Mouse (Mus musculus): Measurements from ENCODE around the gene Hrh1. TPM values are rescaled to one million over a fixed set of nuclear protein-coding genes. Genes with fewer than 3 reads are reported as not detected.

The Hrh1 gene
- polyA plus RNA-seq, 1 experiment from 2014 or later: 0.97 TPM

DNA sequence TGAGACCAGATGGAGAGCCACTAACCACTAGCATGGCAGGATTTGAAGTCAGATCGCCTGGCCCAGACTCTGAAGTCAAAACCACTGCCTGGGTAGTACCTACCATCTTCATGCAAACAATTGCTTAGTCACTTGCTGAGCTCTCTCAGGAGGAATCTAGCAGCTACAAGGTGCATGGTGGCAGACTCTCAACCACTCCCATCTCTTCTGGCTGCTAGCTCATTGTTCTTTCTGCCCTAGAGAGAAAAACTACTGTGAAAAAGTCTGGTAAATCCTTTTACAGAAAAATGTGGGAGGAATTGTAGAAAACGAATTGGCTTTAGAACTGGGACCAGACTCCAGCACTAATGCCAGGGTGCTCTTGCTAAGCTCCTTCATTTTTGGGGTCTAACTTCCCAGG is 7.6 kb upstream of the Hrh1 start:
- 87% methylated on average over 2 of the region's 2 CpGs for WGBS
- Histone ChIP-seq H3K9ac (no peak overlapping the region), H3K4me1 (replicated peaks) (0 out of 2 replicates have a peak, but pooled peaks cover 2% of the 10 kb centered on the region), H3K36me3 (no peaks in the 10 kb centered on the region), H3K4me3 (replicated peaks) (no peak overlapping the region), H3K9me3 (no peaks in the 10 kb centered on the region), H3K27me3 (replicated peaks) (no peaks in the 10 kb centered on the region), H3K27ac (no peak overlapping the region), H3K4me2 (replicated peaks) (no peak overlapping the region)
- ATAC-seq: no peak

DNA sequence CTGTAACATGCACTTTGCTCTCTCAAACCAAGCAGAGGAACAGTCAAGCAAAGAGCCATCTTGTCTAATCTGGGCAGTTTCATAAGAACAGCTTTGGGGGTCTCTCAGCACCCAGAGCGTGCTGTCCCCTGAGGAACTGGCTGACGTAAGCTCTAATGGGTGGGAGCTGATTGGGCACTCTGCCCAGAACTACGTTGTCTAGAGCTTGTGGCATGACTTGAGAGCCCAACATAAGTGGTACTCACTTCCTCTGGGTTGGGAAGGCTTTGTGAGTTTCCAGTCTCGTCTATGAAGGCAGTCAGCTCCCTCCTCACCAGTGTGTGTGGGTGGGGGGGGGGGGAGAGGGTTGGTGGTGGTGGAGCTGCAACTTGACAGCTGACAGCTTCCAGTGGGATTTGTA is 2.8 kb upstream of the Hrh1 start:
- H3K27me3 ChIP-seq (replicated peaks): peaks cover 22% of the 10 kb centered on the region
- no peak for ATAC-seq
- H3K9ac ChIP-seq: no peak overlapping the region
- H3K36me3 ChIP-seq: no peaks in the 10 kb centered on the region
- no peaks in the 10 kb centered on the region for H3K9me3 ChIP-seq
- 59% methylated on average over 4 of the region's 4 CpGs for WGBS
- no peak overlapping the region for H3K4me3 ChIP-seq (replicated peaks)
- no peak overlapping the region for H3K27ac ChIP-seq
- peaks cover 16% of the 10 kb centered on the region; the same call in 1 of the 2 replicates for H3K4me1 ChIP-seq (replicated peaks)
- no peak overlapping the region for H3K4me2 ChIP-seq (replicated peaks)

DNA sequence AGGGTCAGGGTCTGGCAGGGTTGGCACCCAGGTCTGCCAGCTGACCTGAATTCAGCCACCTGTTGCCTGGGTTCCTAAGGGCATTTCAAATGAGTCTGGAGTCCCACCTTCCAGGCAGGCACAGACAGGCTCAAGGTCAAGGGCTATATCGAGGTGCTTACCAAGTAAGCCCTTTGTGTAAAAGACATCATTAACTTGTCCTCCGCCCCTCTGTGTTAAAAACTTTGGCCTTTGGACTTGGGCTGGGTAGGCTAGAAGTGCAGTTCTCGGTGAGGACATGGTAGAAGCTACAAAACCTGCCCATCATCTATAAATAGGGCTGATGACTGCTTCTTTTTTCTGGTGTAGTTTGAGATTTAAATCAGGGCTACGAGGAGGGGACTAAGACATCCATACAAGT is 1.1 kb upstream of the Hrh1 start:
- Histone ChIP-seq H3K4me3 (replicated peaks) (peak overlapping the region; percentile 52), H3K9me3 (no peaks in the 10 kb centered on the region), H3K4me2 (replicated peaks) (peak overlapping the region; percentile 91), H3K4me1 (replicated peaks) (peaks cover 16% of the 10 kb centered on the region; the same call in 1 of the 2 replicates), H3K27ac (peak overlapping the region; percentile 51; the same call in 1 of the 2 replicates), H3K36me3 (no peaks in the 10 kb centered on the region), H3K27me3 (replicated peaks) (peaks cover 23% of the 10 kb centered on the region), H3K9ac (no peak overlapping the region)
- peak; percentile 84 for ATAC-seq
- 39% methylated on average over 4 of the region's 4 CpGs for WGBS

DNA sequence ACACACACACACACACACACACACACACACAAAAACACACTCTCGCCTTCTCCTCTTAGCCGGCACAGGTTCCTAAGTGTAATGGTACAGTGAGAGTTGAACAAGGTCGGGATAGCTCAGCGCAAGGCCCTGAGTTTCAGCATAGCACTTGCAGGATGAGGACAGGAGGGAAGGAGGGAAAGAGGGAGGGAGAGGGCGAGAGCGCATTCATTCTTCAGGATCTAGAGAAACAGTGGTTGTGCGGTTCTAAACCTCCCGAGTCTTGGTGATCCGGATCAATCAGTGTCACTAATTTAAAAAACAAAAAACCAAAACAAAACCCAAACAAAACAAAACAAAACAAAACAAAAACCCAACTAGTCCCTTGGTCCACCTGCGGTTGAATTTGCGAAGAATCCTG is 456 bp upstream of the Hrh1 start:
- Histone ChIP-seq H3K4me1 (replicated peaks) (peaks cover 16% of the 10 kb centered on the region; the same call in 1 of the 2 replicates), H3K36me3 (no peaks in the 10 kb centered on the region), H3K9ac (peak overlapping the region; percentile 50), H3K9me3 (no peaks in the 10 kb centered on the region), H3K4me2 (replicated peaks) (peak overlapping the region; percentile 91), H3K27me3 (replicated peaks) (peaks cover 26% of the 10 kb centered on the region), H3K4me3 (replicated peaks) (peak overlapping the region; percentile 52), H3K27ac (0 out of 2 replicates have a peak overlapping the region, but pooled peaks have one; percentile 30)
- peak; percentile 26 for ATAC-seq
- 8% methylated on average over 11 of the region's 11 CpGs for WGBS

DNA sequence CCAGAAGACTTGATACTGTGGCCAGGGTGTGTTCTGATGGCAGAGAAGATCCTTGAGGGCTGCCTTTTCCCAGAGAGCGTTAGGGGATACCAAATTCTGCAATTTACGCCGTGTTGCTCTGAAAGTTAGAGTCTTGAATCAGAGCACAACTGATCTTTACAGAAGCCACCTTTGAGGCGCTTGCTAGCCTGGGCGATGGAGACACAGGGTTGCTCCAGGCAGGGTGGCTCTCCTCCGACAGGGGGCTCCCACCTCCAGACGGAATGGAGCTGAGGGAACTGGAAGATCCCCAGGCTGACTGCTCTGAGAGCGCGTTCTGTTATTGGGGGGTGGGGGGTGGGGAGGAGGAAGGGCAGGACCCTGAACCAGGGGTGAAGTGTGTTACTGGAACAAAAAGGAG is 890 bp downstream of the Hrh1 start:
- peaks cover 26% of the 10 kb centered on the region for H3K27me3 ChIP-seq (replicated peaks)
- no peaks in the 10 kb centered on the region for H3K9me3 ChIP-seq
- WGBS: 7% methylated on average over 9 of the region's 9 CpGs
- no peak overlapping the region for H3K9ac ChIP-seq
- peaks cover 18% of the 10 kb centered on the region for H3K4me1 ChIP-seq (replicated peaks)
- no peaks in the 10 kb centered on the region for H3K36me3 ChIP-seq
- ATAC-seq: no peak
- peak overlapping the region; percentile 52 for H3K4me3 ChIP-seq (replicated peaks)
- H3K4me2 ChIP-seq (replicated peaks): peak overlapping the region; percentile 91
- no peak overlapping the region for H3K27ac ChIP-seq

DNA sequence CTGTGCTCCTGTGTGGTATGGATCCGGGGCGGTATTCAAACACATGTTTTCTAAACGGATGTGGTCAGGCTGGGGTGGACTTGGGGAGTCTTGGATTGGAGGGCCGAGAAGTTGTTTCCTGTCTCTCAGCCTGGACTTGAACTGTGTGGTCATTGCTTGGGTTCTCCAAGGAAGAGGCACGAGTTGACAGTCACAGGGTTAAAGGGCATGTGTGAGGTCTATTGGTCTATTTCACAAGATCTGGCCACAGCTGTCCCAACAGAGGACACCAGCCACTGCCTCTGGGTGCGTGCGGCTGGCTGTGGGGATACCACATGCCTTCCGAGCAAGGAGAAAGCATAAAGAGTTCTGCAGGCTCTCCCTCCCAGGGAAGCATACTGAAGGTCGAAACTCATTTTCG is 2.7 kb downstream of the Hrh1 start:
- Histone ChIP-seq H3K4me3 (replicated peaks) (no peak overlapping the region), H3K36me3 (no peaks in the 10 kb centered on the region), H3K9ac (no peak overlapping the region), H3K9me3 (no peaks in the 10 kb centered on the region), H3K4me1 (replicated peaks) (peaks cover 25% of the 10 kb centered on the region), H3K4me2 (replicated peaks) (no peak overlapping the region), H3K27me3 (replicated peaks) (peaks cover 26% of the 10 kb centered on the region), H3K27ac (no peak overlapping the region)
- no peak for ATAC-seq
- WGBS: 78% methylated on average over 10 of the region's 10 CpGs

DNA sequence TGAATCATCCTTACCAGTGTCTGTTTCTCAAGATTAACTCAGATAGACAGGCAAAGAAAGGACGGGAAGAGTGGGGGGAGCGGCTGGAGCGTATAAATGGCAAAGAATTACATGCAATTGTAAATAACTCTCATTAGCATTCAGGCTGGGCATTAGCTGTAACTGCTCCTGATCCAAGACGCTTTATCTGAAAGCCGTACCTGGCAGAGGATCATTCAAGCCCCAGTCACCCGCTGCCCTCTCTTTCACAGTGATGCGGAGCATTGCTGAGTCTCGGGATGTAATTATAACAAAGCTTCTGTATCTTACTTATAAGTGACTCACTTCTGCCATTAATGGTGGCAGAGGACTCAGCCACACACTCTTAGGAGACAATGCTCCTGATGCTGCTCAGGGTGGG is 3.1 kb downstream of the Hrh1 start:
- WGBS: 91% methylated on average over 8 of the region's 8 CpGs
- Histone ChIP-seq H3K4me1 (replicated peaks) (peaks cover 25% of the 10 kb centered on the region), H3K36me3 (no peaks in the 10 kb centered on the region), H3K4me2 (replicated peaks) (no peak overlapping the region), H3K27me3 (replicated peaks) (peaks cover 26% of the 10 kb centered on the region), H3K9ac (no peak overlapping the region), H3K4me3 (replicated peaks) (no peak overlapping the region), H3K27ac (no peak overlapping the region), H3K9me3 (no peaks in the 10 kb centered on the region)
- no peak for ATAC-seq

DNA sequence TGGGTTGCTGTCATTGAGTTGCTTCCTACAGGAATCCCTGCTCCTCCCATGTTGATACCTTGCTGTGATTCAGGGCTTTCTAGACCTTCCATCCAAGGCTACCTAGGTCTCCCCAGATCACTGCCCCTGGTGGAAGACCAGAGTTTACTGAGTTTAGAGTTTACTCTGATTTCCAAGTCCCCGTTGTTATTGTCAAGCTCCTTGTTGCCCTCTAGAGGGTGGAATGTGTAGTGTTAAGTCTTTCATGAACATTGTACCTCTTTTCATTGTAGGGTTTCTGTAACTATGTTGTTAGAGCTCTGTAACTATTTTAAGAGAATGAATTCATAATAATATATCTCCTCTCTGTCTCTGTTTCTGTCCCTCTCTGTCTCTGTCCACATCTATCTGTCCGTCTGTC is 4.4 kb downstream of the Hrh1 start:
- Histone ChIP-seq H3K4me1 (replicated peaks) (peaks cover 21% of the 10 kb centered on the region), H3K9ac (no peak overlapping the region), H3K27ac (no peak overlapping the region), H3K4me3 (replicated peaks) (no peak overlapping the region), H3K9me3 (no peaks in the 10 kb centered on the region), H3K4me2 (replicated peaks) (no peak overlapping the region), H3K27me3 (replicated peaks) (peaks cover 26% of the 10 kb centered on the region), H3K36me3 (no peaks in the 10 kb centered on the region)
- WGBS: 87% methylated on average over 2 of the region's 2 CpGs
- ATAC-seq: no peak

DNA sequence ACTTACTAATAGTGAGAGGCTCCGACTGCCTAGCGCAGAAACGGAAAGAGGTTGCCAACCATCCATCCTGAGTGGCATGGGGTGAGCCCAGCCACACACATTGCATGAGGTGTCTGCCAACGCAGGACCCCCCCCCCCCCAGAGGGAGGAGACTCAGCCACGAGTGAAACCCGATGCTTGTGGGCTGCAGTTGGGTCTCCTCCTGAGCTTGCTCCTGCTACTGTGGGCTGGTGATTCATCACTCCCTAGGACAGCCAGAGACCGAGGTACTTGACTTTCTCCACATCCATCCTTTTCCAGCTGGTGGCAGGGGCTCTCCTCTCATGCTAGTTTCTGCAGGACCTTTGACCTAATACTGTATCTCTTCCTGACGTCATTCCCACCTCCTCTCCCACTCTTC is 5.9 kb downstream of the Hrh1 start:
- Histone ChIP-seq H3K9me3 (no peaks in the 10 kb centered on the region), H3K9ac (no peak overlapping the region), H3K36me3 (no peaks in the 10 kb centered on the region), H3K27me3 (replicated peaks) (peaks cover 18% of the 10 kb centered on the region), H3K4me2 (replicated peaks) (no peak overlapping the region), H3K27ac (no peak overlapping the region), H3K4me1 (replicated peaks) (peaks cover 10% of the 10 kb centered on the region), H3K4me3 (replicated peaks) (no peak overlapping the region)
- ATAC-seq: peak; percentile 21
- 21% methylated on average over 8 of the region's 8 CpGs for WGBS

DNA sequence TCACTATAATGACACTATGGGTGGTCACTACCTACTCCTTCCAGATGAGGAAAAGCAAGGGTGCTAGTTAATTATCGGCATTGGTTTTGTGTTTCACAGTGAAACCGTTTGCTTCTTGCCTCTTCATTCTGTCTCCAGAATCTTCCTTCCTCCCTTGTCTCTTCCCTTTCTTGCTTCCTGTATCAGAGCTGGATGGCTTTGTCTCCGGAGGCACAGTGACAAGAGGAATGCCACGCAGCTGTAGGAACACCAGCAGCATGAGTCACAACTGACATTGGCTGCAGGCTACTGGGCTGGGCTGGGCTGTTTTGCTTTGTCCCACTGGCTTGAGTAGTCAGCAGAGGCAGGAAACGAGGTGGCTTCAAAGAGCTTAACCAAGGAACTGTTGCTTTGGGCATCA is 6.4 kb downstream of the Hrh1 start:
- peaks cover 13% of the 10 kb centered on the region for H3K27me3 ChIP-seq (replicated peaks)
- no peaks in the 10 kb centered on the region for H3K9me3 ChIP-seq
- H3K4me3 ChIP-seq (replicated peaks): no peak overlapping the region
- peaks cover 8% of the 10 kb centered on the region; the same call in 1 of the 2 replicates for H3K4me1 ChIP-seq (replicated peaks)
- H3K4me2 ChIP-seq (replicated peaks): no peak overlapping the region
- 34% methylated on average over 5 of the region's 5 CpGs for WGBS
- no peak for ATAC-seq
- H3K9ac ChIP-seq: no peak overlapping the region
- no peaks in the 10 kb centered on the region for H3K36me3 ChIP-seq
- no peak overlapping the region for H3K27ac ChIP-seq

DNA sequence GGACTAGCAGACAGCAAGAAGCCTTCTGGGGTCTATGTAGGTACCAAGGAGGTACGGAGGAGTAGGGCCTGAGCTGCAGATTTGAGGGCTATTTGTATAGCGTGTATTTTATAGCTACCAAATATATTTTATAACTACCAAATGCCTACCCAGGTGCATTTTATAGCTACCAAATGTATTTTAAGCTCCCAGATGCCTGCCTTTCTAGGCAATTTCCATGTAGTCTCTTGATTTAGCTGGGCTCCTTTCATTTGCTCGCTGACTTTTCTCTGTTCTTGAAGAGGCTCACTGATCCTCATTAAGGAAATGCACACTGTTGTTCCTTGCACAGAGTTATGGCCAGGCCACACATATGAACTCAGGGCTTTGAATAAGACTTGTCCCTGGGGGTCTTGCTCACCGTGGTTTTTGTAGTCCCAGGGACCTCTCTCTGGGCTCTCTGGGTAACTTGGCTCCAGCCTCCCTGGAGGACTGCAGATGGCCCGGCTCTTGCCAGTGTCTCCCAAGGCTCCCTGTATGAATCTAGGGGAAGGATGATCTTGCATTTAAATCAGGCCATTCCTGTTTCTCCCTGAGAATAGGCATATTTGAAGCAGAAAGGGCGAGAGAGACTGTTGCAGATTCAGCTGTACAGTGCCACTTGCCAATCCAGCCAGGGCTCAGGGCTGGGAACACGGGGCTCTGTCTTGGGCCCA is 7.2 kb downstream of the Hrh1 start:
- peaks cover 8% of the 10 kb centered on the region; the same call in 1 of the 2 replicates for H3K4me1 ChIP-seq (replicated peaks)
- H3K9ac ChIP-seq: no peak overlapping the region
- no peak for ATAC-seq
- no peak overlapping the region for H3K27ac ChIP-seq
- 0 out of 2 replicates have a peak, but pooled peaks cover 6% of the 10 kb centered on the region for H3K27me3 ChIP-seq (replicated peaks)
- no peak overlapping the region for H3K4me2 ChIP-seq (replicated peaks)
- no peaks in the 10 kb centered on the region for H3K9me3 ChIP-seq
- H3K36me3 ChIP-seq: no peaks in the 10 kb centered on the region
- H3K4me3 ChIP-seq (replicated peaks): no peak overlapping the region
- WGBS: 87% methylated on average over 7 of the region's 7 CpGs

DNA sequence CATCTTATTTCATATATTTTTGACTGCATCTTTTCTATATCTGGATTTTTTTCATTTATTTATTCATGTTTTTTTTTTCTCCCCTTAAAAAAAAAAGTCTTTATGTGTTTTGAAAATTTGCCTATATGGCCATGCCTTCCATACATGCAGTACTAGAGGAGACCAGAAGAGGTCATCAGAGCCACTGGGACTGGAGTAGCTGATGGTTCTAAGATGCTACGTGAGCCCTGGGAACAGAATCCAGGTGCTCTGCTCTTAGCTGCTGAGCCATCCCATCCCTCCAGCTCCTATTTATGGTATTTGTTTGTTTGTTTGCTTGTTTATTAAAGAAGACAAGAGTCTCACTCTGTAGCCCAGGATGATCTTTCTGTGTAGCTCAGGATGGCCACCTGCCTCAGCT is 8.9 kb downstream of the Hrh1 start:
- no peak overlapping the region for H3K4me2 ChIP-seq (replicated peaks)
- no peak for ATAC-seq
- peaks cover 8% of the 10 kb centered on the region; the same call in 1 of the 2 replicates for H3K4me1 ChIP-seq (replicated peaks)
- H3K27ac ChIP-seq: no peak overlapping the region
- 44% methylated on average over 1 of the region's 1 CpGs for WGBS
- H3K9ac ChIP-seq: no peak overlapping the region
- H3K36me3 ChIP-seq: no peaks in the 10 kb centered on the region
- H3K4me3 ChIP-seq (replicated peaks): no peak overlapping the region
- 0 out of 2 replicates have a peak, but pooled peaks cover 9% of the 10 kb centered on the region for H3K27me3 ChIP-seq (replicated peaks)
- no peaks in the 10 kb centered on the region for H3K9me3 ChIP-seq

DNA sequence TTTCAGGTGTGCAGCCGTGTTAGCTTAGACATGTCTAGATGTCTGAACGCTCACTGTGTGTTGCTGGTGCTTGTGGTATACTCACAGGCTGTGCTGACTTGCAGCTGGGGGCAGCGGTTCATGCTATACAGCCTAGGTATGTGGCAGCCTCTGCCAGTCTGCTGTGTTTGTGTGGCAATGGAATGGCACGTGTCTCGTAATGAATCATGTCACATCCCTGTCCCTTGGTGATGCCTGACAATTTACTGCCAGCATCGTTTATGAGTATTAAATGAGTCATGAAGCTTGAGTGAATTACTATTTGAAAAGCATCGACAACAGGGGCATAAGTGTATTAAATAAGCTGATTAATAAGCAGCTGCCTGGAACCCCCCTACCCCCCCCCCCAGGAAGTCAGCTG is 9.3 kb downstream of the Hrh1 start:
- Histone ChIP-seq H3K27me3 (replicated peaks) (0 out of 2 replicates have a peak, but pooled peaks cover 6% of the 10 kb centered on the region), H3K4me2 (replicated peaks) (no peak overlapping the region), H3K4me3 (replicated peaks) (no peak overlapping the region), H3K9me3 (no peaks in the 10 kb centered on the region), H3K9ac (no peak overlapping the region), H3K27ac (no peak overlapping the region), H3K4me1 (replicated peaks) (peaks cover 8% of the 10 kb centered on the region; the same call in 1 of the 2 replicates), H3K36me3 (no peaks in the 10 kb centered on the region)
- 83% methylated on average over 7 of the region's 7 CpGs for WGBS
- ATAC-seq: no peak
